Mouse (Mus musculus) adrenal gland, postnatal 36 days (tissue): ENCODE measurements around the gene Fabp6. TPM values are rescaled to one million over a fixed set of nuclear protein-coding genes. Genes with fewer than 3 reads are reported as not detected.

Experiments
- DNase-seq, 2 experiments: peaks; one replicate each; pipeline ENCODE4 v3.0.0; 2021; ENCODE audit warnings: mixed read lengths in 1 of 2
- long read RNA-seq, 2 experiments: library from polyadenylated mRNA; stranded (forward); transcript quantifications; one replicate each; pipeline ENCODE4 v2.0.0; 2021; ENCODE audit warnings: borderline sequencing depth in 2 of 2
- total RNA-seq, 2 experiments: library from RNA; stranded (reverse); gene quantifications; 2 replicates each; pipeline ENCODE4 v1.2.3; 2021

The Fabp6 gene
- not detected for total RNA-seq
- long read RNA-seq, experiment 1, result 0 reads
- long read RNA-seq, experiment 2, result 0 reads

- no peak for DNase-seq
Measured at GRCm38 (mm10) chr11:43601440-43601839, at the start of gene Fabp6. Gene Fabp6, minus strand, starts transcription at chr11:43601540.

GRCm38 (mm10) chr11:43645286-43645685 is 43.9 kb upstream of the Fabp6 start:
- DNase-seq, result no peak

- DNase-seq, result peak; percentile 96
Measured at GRCm38 (mm10) chr11:43643180-43643591, 41.8 kb upstream of the Fabp6 start.

GRCm38 (mm10) chr11:43638486-43638885 is 37.1 kb upstream of the Fabp6 start:
- DNase-seq, result no peak

- peak in 1 of 2 experiments; percentile 43 for DNase-seq
Measured at GRCm38 (mm10) chr11:43636761-43637160, 35.4 kb upstream of the Fabp6 start.

- DNase-seq, result peak; percentile 72 to 85
Measured at GRCm38 (mm10) chr11:43633658-43634401, 32.5 kb upstream of the Fabp6 start.

- no peak for DNase-seq
Measured at GRCm38 (mm10) chr11:43633165-43633564, 31.8 kb upstream of the Fabp6 start.

GRCm38 (mm10) chr11:43632566-43632965 is 31.2 kb upstream of the Fabp6 start:
- no peak for DNase-seq

GRCm38 (mm10) chr11:43631645-43632044 is 30.3 kb upstream of the Fabp6 start:
- no peak for DNase-seq

- DNase-seq, result peak in 1 of 2 experiments; percentile 26
Measured at GRCm38 (mm10) chr11:43626927-43627645, 25.7 kb upstream of the Fabp6 start.

GRCm38 (mm10) chr11:43626300-43626926 is 25.1 kb upstream of the Fabp6 start:
- peak; percentile 68 to 81 for DNase-seq

GRCm38 (mm10) chr11:43624341-43624740 is 23.0 kb upstream of the Fabp6 start:
- no peak for DNase-seq

- no peak for DNase-seq
Measured at GRCm38 (mm10) chr11:43621769-43622168, 20.4 kb upstream of the Fabp6 start.

- DNase-seq, result no peak
Measured at GRCm38 (mm10) chr11:43618403-43618802, 17.1 kb upstream of the Fabp6 start.

- DNase-seq, result no peak
Measured at GRCm38 (mm10) chr11:43617924-43618323, 16.6 kb upstream of the Fabp6 start.

- peak; percentile 80 to 88 for DNase-seq
Measured at GRCm38 (mm10) chr11:43612834-43613488, 11.6 kb upstream of the Fabp6 start.

- DNase-seq, result no peak
Measured at GRCm38 (mm10) chr11:43610662-43611033, 9.3 kb upstream of the Fabp6 start.

- peak; percentile 27 to 41 for DNase-seq
Measured at GRCm38 (mm10) chr11:43610006-43610661, 8.8 kb upstream of the Fabp6 start.

- DNase-seq, result no peak
Measured at GRCm38 (mm10) chr11:43608440-43608839, 7.1 kb upstream of the Fabp6 start.

- DNase-seq, result no peak
Measured at GRCm38 (mm10) chr11:43605859-43606258, 4.5 kb upstream of the Fabp6 start.

GRCm38 (mm10) chr11:43604891-43605290 is 3.6 kb upstream of the Fabp6 start:
- no peak for DNase-seq

GRCm38 (mm10) chr11:43604207-43604606 is 2.9 kb upstream of the Fabp6 start:
- no peak for DNase-seq
